Mouse (Mus musculus) retina, embryonic 14.5 days (tissue): ENCODE measurements around the gene Klhl1.
A peak's percentile ranks its signal among the peaks of the same experiment; 100 is the strongest.
"Not testable (repeated sequence)": the region's sequence is repeated elsewhere in the genome, so short reads cannot be mapped to it uniquely, and the experiment has no call there.

Experiments
- DNase-seq: peaks from one replicate; pipeline ENCODE4 v3.0.0-alpha.2; 2015; ENCODE audit warnings: low spot score

The Klhl1 gene

GRCm38 (mm10) chr14:96518954-96519682 is at the start of gene Klhl1:
Gene Klhl1 (minus strand): TSS chr14:96519102.
- DNase-seq: peak; percentile 65

DNA sequence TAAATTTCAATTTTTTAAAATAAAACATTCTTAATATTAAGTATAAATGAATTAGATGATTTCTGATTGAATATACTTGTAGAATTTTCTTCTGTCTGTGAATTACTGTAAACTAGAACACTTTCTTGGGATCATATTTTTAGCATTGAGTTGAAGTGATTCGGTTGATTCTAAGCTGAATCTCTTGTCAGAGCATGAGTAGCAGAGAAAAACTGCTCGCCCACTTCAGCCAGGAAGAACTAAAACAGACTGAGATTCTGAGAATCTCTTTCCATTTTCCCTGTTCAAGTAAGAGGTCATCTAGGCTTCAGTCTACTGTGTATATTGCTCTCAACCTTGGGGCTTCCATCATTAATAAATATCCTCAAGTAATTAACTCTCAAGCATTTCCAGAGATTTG is 34.8 kb upstream of the Klhl1 start:
- DNase-seq: no peak

- peak; percentile 69 for DNase-seq
These were observed 550 bp downstream of the Klhl1 start for GRCm38 (mm10) chr14:96518151-96518953.

GRCm38 (mm10) chr14:96517727-96518126 is 1.2 kb downstream of the Klhl1 start:
- no peak for DNase-seq

- DNase-seq: no peak
These were observed 19.0 kb downstream of the Klhl1 start for GRCm38 (mm10) chr14:96499936-96500335.

DNA sequence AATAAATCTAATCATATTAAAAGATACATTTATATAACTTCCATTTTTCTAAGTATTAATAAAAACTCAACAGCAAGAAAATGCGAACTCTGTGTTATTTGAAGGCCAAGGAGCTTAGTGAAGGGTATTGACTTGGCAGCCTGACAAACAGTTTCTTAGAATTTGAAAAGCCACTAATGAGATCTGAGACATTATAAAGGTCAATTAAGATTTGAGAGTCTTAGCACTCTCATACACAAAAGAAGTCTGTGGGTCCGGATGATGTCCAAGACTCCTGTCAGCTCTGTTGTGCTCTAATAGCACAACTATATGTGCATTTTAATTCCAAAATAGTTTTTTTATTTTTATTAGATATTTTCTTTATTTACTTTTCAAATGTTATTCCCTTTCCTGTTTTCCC is 47.1 kb downstream of the Klhl1 start:
- no peak for DNase-seq

DNA sequence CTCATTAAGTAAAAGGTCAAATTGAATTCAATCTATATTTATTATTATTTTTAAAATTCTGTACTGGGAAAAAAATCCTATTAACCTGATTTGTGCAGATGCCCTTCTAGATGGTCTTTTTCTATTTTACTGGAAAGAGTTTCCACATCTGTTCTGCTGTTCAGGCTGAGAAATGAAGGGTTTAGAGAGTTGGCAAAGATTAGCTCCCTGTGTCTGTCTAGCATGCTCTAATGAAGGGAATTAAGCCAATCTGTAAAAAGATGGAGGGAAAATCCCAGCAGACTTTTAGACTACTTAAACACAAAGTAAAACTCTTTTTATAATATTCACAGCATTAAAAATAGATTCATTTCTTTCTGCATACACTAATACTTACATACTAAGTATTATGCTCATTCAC is 47.6 kb downstream of the Klhl1 start:
- DNase-seq: no peak

GRCm38 (mm10) chr14:96461756-96462155 is 57.1 kb downstream of the Klhl1 start:
- DNase-seq: no peak

DNA sequence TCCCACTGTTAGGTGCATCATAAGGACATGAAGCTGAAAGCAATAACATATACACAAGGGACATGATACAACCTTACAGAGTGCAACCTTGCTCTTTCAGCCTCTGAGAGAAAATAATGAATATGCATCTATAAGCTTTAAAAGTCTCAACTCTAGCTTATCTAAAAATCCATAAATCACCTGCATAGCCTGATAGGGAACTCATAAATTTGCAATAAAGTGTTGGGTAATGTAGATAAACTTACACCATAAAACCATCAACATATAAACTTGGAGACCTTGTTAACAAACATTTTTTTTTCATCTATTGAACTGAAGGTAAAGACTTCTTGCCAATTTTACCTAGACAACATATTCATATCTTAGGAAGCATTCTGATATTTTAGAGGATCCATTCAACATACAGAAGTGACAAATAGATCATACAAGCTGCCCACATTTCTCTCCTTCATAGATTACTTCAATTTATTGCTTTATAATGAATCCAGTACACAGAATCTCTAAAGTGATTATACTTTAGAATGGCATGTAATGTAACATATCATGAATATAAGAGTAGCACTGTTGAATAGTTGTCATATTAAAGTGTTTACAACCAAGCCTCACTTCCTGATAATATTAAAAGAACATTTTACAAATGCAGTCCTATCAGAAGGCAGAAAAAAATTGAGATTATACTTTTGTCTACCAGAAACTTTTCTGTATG is 126.7 kb downstream of the Klhl1 start:
- no peak for DNase-seq

DNA sequence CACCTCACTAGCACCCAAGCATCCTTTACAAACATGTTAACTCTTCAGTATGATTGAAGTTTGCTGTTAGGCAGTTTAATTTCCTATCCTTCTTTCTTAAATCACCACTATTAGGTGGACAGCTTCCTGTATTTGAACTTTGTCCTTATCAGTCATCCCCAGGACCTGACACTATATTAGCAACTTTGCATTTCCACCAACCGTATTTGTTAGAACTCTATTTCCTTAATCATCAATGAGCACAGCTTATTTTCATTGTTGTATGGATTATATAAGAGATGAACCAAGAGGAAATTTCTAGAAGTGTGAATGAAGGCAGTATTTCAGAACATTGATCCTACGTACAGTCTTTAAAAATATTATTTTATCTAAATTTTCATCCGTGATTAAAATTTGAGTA is 156.2 kb downstream of the Klhl1 start:
- DNase-seq: no peak

GRCm38 (mm10) chr14:96348220-96348619 is 170.7 kb downstream of the Klhl1 start:
- DNase-seq: no peak

- peak; percentile 20 for DNase-seq
These were observed 187.8 kb downstream of the Klhl1 start for GRCm38 (mm10) chr14:96331069-96331468.

GRCm38 (mm10) chr14:96217805-96218441 is 301.0 kb downstream of the Klhl1 start:
- peak; percentile 45 for DNase-seq

DNA sequence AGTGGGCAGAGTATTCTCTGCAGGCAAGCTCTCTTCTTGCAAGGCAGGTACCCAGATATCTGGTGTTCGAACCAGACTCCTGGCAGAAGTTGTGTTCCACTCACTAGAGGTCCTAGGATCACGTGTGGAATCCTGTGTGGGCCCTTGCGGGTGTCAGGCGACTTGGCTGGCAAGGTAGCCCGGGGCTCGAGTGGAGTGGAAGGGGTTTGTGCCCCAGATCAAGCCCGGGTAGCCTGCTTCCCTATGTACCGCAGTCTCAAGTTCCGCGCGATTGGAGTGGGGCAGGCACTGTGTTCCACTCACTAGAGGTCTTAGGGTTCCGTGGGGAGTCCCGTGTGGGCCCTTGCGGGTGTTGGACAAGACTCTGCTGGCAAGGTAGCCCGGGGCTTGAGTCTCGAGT is 324.1 kb downstream of the Klhl1 start:
- DNase-seq: not testable (repeated sequence)

DNA sequence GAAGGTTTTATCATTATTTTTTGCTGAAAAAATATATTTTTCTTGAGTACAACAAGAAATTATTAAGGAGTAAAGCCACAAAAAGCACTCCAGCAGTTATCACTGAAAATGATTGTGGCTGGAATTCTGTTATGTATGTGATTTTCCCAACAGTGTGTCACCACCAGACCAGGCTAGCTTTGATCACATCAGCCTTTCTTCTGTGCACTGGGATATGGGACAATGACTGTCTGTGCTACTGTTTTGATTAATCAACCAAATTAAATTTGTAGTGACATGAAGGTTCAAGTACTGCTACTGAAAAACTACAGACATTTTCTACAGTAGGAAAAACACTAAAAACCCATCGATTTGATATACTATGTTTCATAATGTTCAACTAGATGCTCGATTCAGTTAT is 344.4 kb downstream of the Klhl1 start:
- peak; percentile 4 for DNase-seq

DNA sequence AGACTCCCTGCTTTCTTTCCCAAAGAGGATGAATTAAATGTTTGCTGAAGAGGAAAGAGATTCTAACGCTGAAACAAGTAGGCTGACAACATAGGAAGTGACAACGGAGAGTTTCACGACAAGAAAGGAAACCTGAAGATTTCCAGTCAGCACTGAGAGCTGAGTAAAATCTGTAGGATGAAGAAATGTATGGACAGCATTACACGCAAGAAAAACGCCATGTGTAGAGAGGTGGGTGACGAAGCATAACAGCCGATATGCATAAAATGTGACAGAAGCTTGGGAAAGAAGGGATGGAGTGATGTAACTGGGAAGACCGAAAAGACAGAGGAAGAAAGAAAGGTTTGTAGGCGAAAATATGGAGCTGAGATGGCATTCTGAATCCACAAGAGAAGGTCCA is 375.8 kb downstream of the Klhl1 start:
- peak; percentile 42 for DNase-seq

- DNase-seq: no peak
These were observed 378.7 kb downstream of the Klhl1 start for GRCm38 (mm10) chr14:96140246-96140645.

- no peak for DNase-seq
These were observed 411.5 kb downstream of the Klhl1 start for GRCm38 (mm10) chr14:96107396-96107795.

DNA sequence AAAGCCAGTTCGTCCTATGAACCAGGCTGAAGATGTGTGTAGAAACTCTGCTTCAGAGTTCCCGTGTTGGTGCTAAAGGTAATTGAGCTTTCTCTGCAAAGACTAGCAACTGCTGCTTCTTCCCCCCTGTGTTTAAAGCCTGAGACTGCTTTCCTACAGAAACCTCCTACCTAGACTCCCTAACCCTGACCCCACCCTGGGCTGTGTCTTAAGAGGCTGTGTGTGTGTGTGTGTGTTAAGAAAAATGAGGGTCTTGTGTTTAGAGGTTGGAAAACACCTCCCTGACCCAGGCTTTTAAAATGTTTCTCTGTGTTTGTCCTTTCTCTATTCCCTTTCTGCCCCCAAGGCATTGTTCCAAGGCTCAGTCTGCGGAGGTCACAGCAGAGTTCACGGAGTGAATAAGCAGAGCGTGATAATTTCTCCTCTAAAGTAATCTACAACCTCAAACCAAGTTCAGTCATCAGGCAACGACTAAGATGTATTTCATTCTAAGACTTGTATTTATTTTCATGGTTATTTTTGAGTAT is 437.2 kb downstream of the Klhl1 start:
- peak; percentile 56 for DNase-seq

DNA sequence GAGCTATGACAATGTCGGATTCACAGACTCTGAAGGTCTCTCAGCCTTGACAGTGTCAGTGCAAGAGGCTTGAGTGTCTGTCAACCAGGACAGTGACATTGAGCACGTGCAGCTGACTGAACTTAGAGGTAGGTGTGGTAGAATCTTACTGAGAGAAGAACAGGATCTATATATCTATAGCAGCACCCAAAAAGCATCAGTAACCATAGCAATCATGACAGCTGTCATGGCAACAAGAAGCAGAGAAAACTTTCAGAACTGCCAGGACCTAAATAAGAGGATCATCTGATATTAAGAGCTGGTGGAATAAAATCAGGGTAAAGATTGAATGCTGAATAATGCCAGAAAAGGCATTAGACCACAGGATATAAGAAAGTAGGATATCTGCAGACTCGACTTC is 453.0 kb downstream of the Klhl1 start:
- no peak for DNase-seq
